Mouse (Mus musculus) liver, adult (tissue): ENCODE results near the gene Olfr1197.

Experiments used
- GATA4 ChIP-seq: IDR thresholded peaks from 2 replicates; pipeline ENCODE4 v1.6.1; 2014; ENCODE audit warnings: mild to moderate bottlenecking, low read length; ENCODE audit not compliant: insufficient replicate concordance

The Olfr1197 gene

DNA sequence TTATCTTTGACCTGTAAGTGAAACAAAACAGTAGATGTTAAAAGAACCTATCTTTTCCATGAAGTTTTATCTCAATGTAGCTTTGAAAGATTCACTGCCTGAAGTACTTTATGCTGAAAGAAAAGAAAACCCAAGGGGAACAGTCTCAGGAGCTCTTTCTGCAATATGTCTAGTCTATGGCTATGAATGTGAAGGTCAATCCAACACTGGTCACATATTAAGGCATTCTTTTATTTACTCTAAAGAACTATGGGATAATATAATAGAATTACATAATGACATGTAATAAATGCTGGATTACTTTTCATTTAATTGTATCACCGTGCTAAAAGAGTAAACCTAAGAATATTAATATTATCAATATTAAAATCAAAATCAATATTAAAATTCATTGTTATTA, at the start of gene Olfr1197:
Olfr1197 (minus strand) TSS at position 101 of the 400 bp plus-strand sequence.
- TF ChIP-seq GATA4: no peak

DNA sequence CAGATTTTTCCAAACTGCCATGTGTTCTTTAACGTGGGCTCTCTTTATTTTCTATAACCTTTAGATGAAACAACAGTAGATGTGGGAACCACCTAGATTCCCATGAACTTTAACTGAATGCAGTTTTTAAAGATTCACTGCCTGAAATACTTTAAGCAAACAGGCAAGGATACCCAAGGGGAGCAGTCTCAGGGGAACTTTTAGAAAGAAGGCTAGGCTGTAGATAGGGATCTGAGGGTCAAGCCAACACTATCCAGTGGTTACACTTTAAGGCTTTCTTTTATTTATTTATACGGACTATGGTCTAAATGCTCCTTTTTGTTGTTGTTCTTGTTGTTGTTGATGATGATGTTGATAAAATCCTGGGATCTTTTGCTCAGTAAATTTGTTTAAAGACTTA, 38.2 kb upstream of the Olfr1197 start, which contains the start of gene Olfr1200:
Olfr1200 (minus strand) TSS at position 101 of the 400 bp plus-strand sequence.
- no peak for TF ChIP-seq GATA4

DNA sequence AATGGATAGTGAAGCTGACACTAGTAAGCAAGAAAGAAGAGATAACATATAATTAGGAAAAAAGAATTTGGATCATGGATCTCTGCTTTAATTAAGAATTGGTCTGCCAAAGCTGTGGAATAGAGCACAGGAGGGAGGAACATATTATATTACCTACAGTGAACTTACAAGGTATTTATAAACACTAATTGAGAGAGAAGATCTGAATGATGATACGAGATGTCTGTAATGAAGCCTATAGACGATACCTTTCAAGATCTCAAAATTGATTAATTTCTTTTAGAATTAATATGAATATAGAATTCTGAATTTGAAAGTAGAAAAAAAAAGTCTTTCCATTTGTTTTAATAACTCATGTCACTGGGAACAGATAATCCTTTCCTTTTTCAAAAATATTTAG, 28.2 kb upstream of the Olfr1197 start, which contains the start of gene Olfr1199:
Olfr1199 (minus strand) TSS at position 101 of the 400 bp plus-strand sequence.
- no peak for TF ChIP-seq GATA4

DNA sequence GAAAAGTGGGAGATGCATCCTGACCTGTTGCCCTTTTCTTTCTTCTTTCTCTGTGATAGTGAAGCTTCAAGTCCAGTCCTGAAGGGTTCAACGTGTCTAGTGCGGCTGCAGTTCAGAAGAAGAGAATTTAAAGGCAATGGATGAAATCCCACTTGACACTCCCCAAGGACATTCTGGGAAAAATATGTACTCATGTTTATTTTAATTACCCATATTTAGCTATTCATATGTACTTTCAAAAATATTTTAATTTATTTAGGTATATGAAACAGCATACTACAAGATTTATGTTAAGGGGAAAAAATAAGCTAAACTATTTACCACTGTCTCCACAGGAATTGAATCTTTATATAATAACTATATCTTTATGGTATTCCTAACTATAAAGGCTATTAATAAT, 19.1 kb upstream of the Olfr1197 start, which contains the start of gene Olfr1198:
Olfr1198 (minus strand) TSS at position 101 of the 400 bp plus-strand sequence.
- no peak for TF ChIP-seq GATA4

DNA sequence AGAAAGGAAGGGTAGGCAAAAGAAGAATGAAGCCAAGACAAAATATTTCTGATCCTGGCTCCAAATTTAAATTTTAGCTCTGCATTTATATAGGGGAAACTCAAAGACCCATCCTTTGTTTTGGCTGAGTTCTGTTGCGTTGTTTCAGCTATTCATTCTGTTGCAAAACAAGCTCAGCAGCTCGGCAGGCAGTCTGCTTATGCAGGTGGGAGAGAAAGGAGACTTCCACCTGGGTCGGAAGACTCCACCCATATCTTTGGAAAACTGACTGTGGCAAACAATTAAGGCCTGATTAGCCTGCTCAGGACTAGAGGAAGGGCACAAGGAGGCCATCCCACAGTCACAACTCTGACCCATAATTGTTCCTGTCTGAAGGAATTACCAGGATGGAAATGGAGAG, 11.2 kb upstream of the Olfr1197 start:
- TF ChIP-seq GATA4: no peak

DNA sequence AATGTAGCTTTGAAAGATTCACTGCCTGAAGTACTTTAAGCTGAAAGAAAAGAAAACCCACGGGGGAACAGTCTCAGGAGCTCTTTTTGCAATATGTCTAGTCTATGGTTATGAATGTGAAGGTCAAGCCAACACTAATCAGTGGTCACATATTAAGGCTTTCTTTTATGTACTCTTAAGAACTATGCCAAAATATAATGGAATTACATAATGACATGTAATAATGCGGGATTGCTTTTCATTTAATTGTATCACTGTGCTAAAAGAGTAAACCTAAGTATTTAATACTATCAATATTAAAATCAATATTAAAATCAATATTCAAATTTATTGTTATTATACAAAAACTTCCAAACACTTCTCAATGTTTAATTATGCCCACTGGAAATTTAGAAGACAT, 27.7 kb downstream of the Olfr1197 start, which contains the start of gene Olfr1196:
Olfr1196 (minus strand) TSS at position 101 of the 400 bp plus-strand sequence.
- TF ChIP-seq GATA4: no peak

DNA sequence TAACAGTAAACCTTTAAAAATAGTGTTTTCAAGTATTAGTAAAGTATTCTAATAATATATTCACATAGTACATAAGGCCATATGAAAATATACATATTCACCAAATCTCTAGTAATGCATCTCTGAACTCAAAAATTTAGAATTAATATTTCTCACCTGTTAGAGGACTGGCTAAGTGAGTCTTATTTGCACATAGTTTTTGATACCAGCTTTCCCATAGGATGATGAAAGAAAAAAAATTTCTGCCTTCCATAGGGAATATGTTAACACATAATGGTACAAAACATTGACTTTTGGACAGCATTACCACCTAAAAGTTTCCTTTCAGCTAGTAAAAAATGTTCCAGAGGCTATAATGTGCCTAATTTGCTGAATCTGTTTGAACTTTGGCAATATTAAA, 43.1 kb downstream of the Olfr1197 start, which contains the start of gene Olfr1195:
Olfr1195 (minus strand) TSS at position 101 of the 400 bp plus-strand sequence.
- no peak for TF ChIP-seq GATA4
